Mouse (Mus musculus): ENCODE measurements around the gene Purb. TPM values are rescaled to one million over a fixed set of nuclear protein-coding genes. Genes with fewer than 3 reads are reported as not detected.

Gene Purb
- total and polyA plus RNA-seq, 2 experiments from 2014 or later, result 17.1 to 36.9 TPM

GRCm38 (mm10) chr11:6445951-6446350 is 29.8 kb downstream of the Purb start:
- no peak overlapping the region for H3K9ac ChIP-seq (replicated peaks; ENCODE audit: low read length)
- TF ChIP-seq CTCF (IDR thresholded peaks at IDR 0.05; ENCODE audit: low read depth), result no peak
- H3K4me3 ChIP-seq (ENCODE audit: low read length), result no peak overlapping the region
- ATAC-seq (no peak), DNase-seq (ENCODE audit: low spot score) (no peak)
- no peaks in the 10 kb centered on the region for H3K4me1 ChIP-seq (ENCODE audit: insufficient read depth, low read length)
- H3K27me3 ChIP-seq (ENCODE audit: insufficient read depth, low read length), result no peaks in the 10 kb centered on the region
- H3K36me3 ChIP-seq (ENCODE audit: insufficient read depth, low read length), result no peaks in the 10 kb centered on the region
- WGBS, result 94% methylated on average over 7 of the region's 7 CpGs
- H3K4me2 ChIP-seq (ENCODE audit: low read depth, low read length), result no peak overlapping the region
- H3K9me3 ChIP-seq (ENCODE audit: low read length), result no peaks in the 10 kb centered on the region
- no peak overlapping the region for H3K27ac ChIP-seq

GRCm38 (mm10) chr11:6445441-6445840 is 30.3 kb downstream of the Purb start:
- WGBS, result 76% methylated on average over 4 of the region's 4 CpGs
- no peak for TF ChIP-seq CTCF (IDR thresholded peaks at IDR 0.05; ENCODE audit: low read depth)
- DNase-seq (ENCODE audit: low spot score), result no peak
- no peak overlapping the region for H3K9ac ChIP-seq (replicated peaks; ENCODE audit: low read length)
- no peaks in the 10 kb centered on the region for H3K27me3 ChIP-seq (ENCODE audit: insufficient read depth, low read length)
- no peak for ATAC-seq
- H3K4me3 ChIP-seq (ENCODE audit: low read length), result no peak overlapping the region
- no peak overlapping the region for H3K27ac ChIP-seq
- H3K36me3 ChIP-seq (ENCODE audit: insufficient read depth, low read length), result no peaks in the 10 kb centered on the region
- no peaks in the 10 kb centered on the region for H3K4me1 ChIP-seq (ENCODE audit: insufficient read depth, low read length)
- no peak overlapping the region for H3K4me2 ChIP-seq (ENCODE audit: low read depth, low read length)
- H3K9me3 ChIP-seq (ENCODE audit: low read length), result no peaks in the 10 kb centered on the region

GRCm38 (mm10) chr11:6444077-6444853 is 31.5 kb downstream of the Purb start, which contains the start of gene H2afv:
Gene H2afv, minus strand, starts transcription at chr11:6444443.
- peak within 1 kb of the TSS; percentile 73 for H3K4me2 ChIP-seq (ENCODE audit: low read depth, low read length)
- peak within 1 kb of the TSS; percentile 88 for H3K4me3 ChIP-seq (ENCODE audit: low read length)
- H3K9me3 ChIP-seq (ENCODE audit: low read length), result no peaks in the 10 kb centered on the region
- no peaks in the 10 kb centered on the region; the same call in 1 of the 2 replicates for H3K36me3 ChIP-seq (ENCODE audit: insufficient read depth, low read length)
- peak within 1 kb of the TSS; percentile 80 for H3K9ac ChIP-seq (replicated peaks; ENCODE audit: low read length)
- under 1% methylated on average over 70 of the region's 80 CpGs for WGBS
- H3K27ac ChIP-seq, result peak within 1 kb of the TSS; percentile 92
- TF ChIP-seq CTCF (IDR thresholded peaks at IDR 0.05; ENCODE audit: low read depth), result peak; percentile 50
- ATAC-seq (peak; percentile 100), DNase-seq (ENCODE audit: low spot score) (peak; percentile 100)
- no peaks in the 10 kb centered on the region for H3K4me1 ChIP-seq (ENCODE audit: insufficient read depth, low read length)
- no peaks in the 10 kb centered on the region for H3K27me3 ChIP-seq (ENCODE audit: insufficient read depth, low read length)

GRCm38 (mm10) chr11:6443727-6444076 is 32.0 kb downstream of the Purb start:
- H3K27me3 ChIP-seq (ENCODE audit: insufficient read depth, low read length), result no peaks in the 10 kb centered on the region
- TF ChIP-seq CTCF (IDR thresholded peaks at IDR 0.05; ENCODE audit: low read depth), result no peak

GRCm38 (mm10) chr11:6443102-6443501 is 32.6 kb downstream of the Purb start:
- Histone ChIP-seq H3K9me3 (ENCODE audit: low read length) (no peaks in the 10 kb centered on the region), H3K36me3 (ENCODE audit: insufficient read depth, low read length) (peaks cover 7% of the 10 kb centered on the region; the same call in 1 of the 2 replicates), H3K4me2 (ENCODE audit: low read depth, low read length) (peak overlapping the region; percentile 73), H3K9ac (replicated peaks; ENCODE audit: low read length) (peak overlapping the region; percentile 80; the same call in 1 of the 2 replicates), H3K27me3 (ENCODE audit: insufficient read depth, low read length) (no peaks in the 10 kb centered on the region), H3K4me1 (ENCODE audit: insufficient read depth, low read length) (no peaks in the 10 kb centered on the region), H3K27ac (peak overlapping the region; percentile 92), H3K4me3 (ENCODE audit: low read length) (peak overlapping the region; percentile 88)
- no peak for TF ChIP-seq CTCF (IDR thresholded peaks at IDR 0.05; ENCODE audit: low read depth)
- ATAC-seq (no peak), DNase-seq (ENCODE audit: low spot score) (no peak)
- 46% methylated on average over 4 of the region's 4 CpGs for WGBS

More at GRCm38 (mm10) chr11:6443727-6444076, 32.0 kb downstream of the Purb start:
- peaks cover 5% of the 10 kb centered on the region; the same call in 1 of the 2 replicates for H3K36me3 ChIP-seq (ENCODE audit: insufficient read depth, low read length)
- WGBS, result under 1% methylated on average over 10 of the region's 10 CpGs
- ATAC-seq (no peak), DNase-seq (ENCODE audit: low spot score) (no peak)
- H3K4me1 ChIP-seq (ENCODE audit: insufficient read depth, low read length), result no peaks in the 10 kb centered on the region
- peak overlapping the region; percentile 80 for H3K9ac ChIP-seq (replicated peaks; ENCODE audit: low read length)
- no peaks in the 10 kb centered on the region for H3K9me3 ChIP-seq (ENCODE audit: low read length)
- H3K27ac ChIP-seq, result peak overlapping the region; percentile 92
- H3K4me2 ChIP-seq (ENCODE audit: low read depth, low read length), result peak overlapping the region; percentile 73
- H3K4me3 ChIP-seq (ENCODE audit: low read length), result peak overlapping the region; percentile 88

GRCm38 (mm10) chr11:6442566-6442965 is 33.2 kb downstream of the Purb start:
- Histone ChIP-seq H3K4me3 (ENCODE audit: low read length) (no peak overlapping the region), H3K36me3 (ENCODE audit: insufficient read depth, low read length) (peaks cover 7% of the 10 kb centered on the region; the same call in 1 of the 2 replicates), H3K9me3 (ENCODE audit: low read length) (no peaks in the 10 kb centered on the region), H3K27ac (no peak overlapping the region), H3K9ac (replicated peaks; ENCODE audit: low read length) (no peak overlapping the region), H3K27me3 (ENCODE audit: insufficient read depth, low read length) (no peaks in the 10 kb centered on the region), H3K4me2 (ENCODE audit: low read depth, low read length) (no peak overlapping the region), H3K4me1 (ENCODE audit: insufficient read depth, low read length) (no peaks in the 10 kb centered on the region)
- DNase-seq (ENCODE audit: low spot score), result no peak
- no peak for ATAC-seq
- no peak for TF ChIP-seq CTCF (IDR thresholded peaks at IDR 0.05; ENCODE audit: low read depth)
- WGBS, result 96% methylated on average over 4 of the region's 4 CpGs

- DNase-seq (ENCODE audit: low spot score), result no peak
- H3K27me3 ChIP-seq (ENCODE audit: insufficient read depth, low read length), result no peaks in the 10 kb centered on the region
- 94% methylated on average over 4 of the region's 4 CpGs for WGBS
These were observed 35.5 kb downstream of the Purb start for GRCm38 (mm10) chr11:6440171-6440570.

More at GRCm38 (mm10) chr11:6440171-6440570, 35.5 kb downstream of the Purb start:
- Histone ChIP-seq H3K4me3 (ENCODE audit: low read length) (no peak overlapping the region), H3K9me3 (ENCODE audit: low read length) (no peaks in the 10 kb centered on the region), H3K4me1 (ENCODE audit: insufficient read depth, low read length) (no peaks in the 10 kb centered on the region), H3K36me3 (ENCODE audit: insufficient read depth, low read length) (peaks cover 12% of the 10 kb centered on the region; the same call in 1 of the 2 replicates), H3K27ac (no peak overlapping the region), H3K9ac (replicated peaks; ENCODE audit: low read length) (no peak overlapping the region), H3K4me2 (ENCODE audit: low read depth, low read length) (no peak overlapping the region)
- ATAC-seq, result no peak
- TF ChIP-seq CTCF (IDR thresholded peaks at IDR 0.05; ENCODE audit: low read depth), result no peak

All from hindbrain, postnatal 0 days (tissue).